In genomic region chr16:17838051-17838450, GRCm38 (mm10) we compare ENCODE assay signal across 15 mouse cellular contexts. TPM values are rescaled to one million over a fixed set of nuclear protein-coding genes. Genes with fewer than 3 reads are reported as not detected.
DNase-seq lines count a peak whose midpoint lies in the region; ATAC-seq and TF ChIP-seq lines count a peak whose summit lies in the region.
"Had no signal": no experiment of that assay in that cellular context is flagged by ENCODE, and none has a peak within 500 bp of the region (broad histone marks: within the 10 kb centered on the region; RNA-seq: fewer than 3 reads in every experiment).

Car15 (minus strand) TSS chr16:17838364.

- TF ChIP-seq POLR2A in cortical plate, adult 2 months (IDR thresholded peaks at IDR 0.05; ENCODE audit: extremely low read depth, insufficient read depth, low read length) = no peak

- peaks cover 50% of the 10 kb centered on the region for H3K27me3 ChIP-seq in forebrain, embryonic 12.5 days

- H3K36me3 ChIP-seq in forebrain, embryonic 12.5 days (replicated peaks) = peaks cover 32% of the 10 kb centered on the region

- intact Hi-C loops in left cerebral cortex, postnatal 25 days (cut with DNase I) = no loop called here
- intact Hi-C loops in left cerebral cortex, postnatal 4 days (cut with DNase I) = no loop called here

- H3K4me3 ChIP-seq in cortical plate, adult 2 months (ENCODE audit: insufficient read depth, low read length) = no peak within 1 kb of the TSS
- H3K4me3 ChIP-seq in forebrain, embryonic 12.5 days (replicated peaks) = no peak within 1 kb of the TSS
- H3K4me3 ChIP-seq: embryonic facial prominence, embryonic 15.5 days; hindbrain, embryonic 12.5 days; limb, embryonic 12.5 days; liver, embryonic 15.5 days had no signal

- H3K4me2 ChIP-seq in forebrain, embryonic 12.5 days = no peak within 1 kb of the TSS
- H3K4me2 ChIP-seq: embryonic facial prominence, embryonic 15.5 days; hindbrain, embryonic 12.5 days; limb, embryonic 12.5 days; liver, embryonic 15.5 days had no signal

- no peak within 1 kb of the TSS for H3K9ac ChIP-seq in forebrain, embryonic 12.5 days
- H3K9ac ChIP-seq: embryonic facial prominence, embryonic 15.5 days; hindbrain, embryonic 12.5 days; limb, embryonic 12.5 days; liver, embryonic 15.5 days had no signal

- ATAC-seq in cerebellum, adult (ENCODE audit: insufficient number of reproducible peaks, low FRiP score, low TSS enrichment) = no peak
- ATAC-seq in forebrain, embryonic 12.5 days (ENCODE audit: low FRiP score) = no peak
- no peak for ATAC-seq in megakaryocyte progenitor cell, adult 5-6 weeks (replicated peaks; ENCODE audit: poor library complexity)

- 84% methylated on average over 6 of the region's 6 CpGs for WGBS in forebrain, embryonic 12.5 days

- no peaks in the 10 kb centered on the region for H3K9me3 ChIP-seq in forebrain, embryonic 12.5 days
- H3K9me3 ChIP-seq: embryonic facial prominence, embryonic 15.5 days; hindbrain, embryonic 12.5 days; limb, embryonic 12.5 days; liver, embryonic 15.5 days had no signal

- no peak within 1 kb of the TSS for H3K27ac ChIP-seq in cortical plate, adult 2 months (ENCODE audit: insufficient read depth, low read length)
- H3K27ac ChIP-seq in forebrain, embryonic 12.5 days = no peak within 1 kb of the TSS
- H3K27ac ChIP-seq: embryonic facial prominence, embryonic 15.5 days; hindbrain, embryonic 12.5 days; limb, embryonic 12.5 days; liver, embryonic 15.5 days had no signal

- DNase-seq in cerebellum, adult 9-11 months = peak; percentile 24
- DNase-seq in left cerebral cortex, postnatal 25 days (ENCODE audit: low spot score in 2 of 2) = no peak
- DNase-seq in left cerebral cortex, postnatal 4 days = no peak
- DNase-seq in kidney, postnatal 14 days = peak; percentile 50
- DNase-seq: heart, adult 11 months; lung, postnatal 10 days; spleen, adult 18-20 months had no signal

- peaks cover 2% of the 10 kb centered on the region for H3K4me1 ChIP-seq in cortical plate, adult 2 months (ENCODE audit: control insufficient read depth, insufficient read depth, low read length)
- peaks cover 14% of the 10 kb centered on the region for H3K4me1 ChIP-seq in forebrain, embryonic 12.5 days

- no peak for TF ChIP-seq CTCF in cortical plate, adult 2 months (IDR thresholded peaks at IDR 0.05; ENCODE audit: extremely low read depth, insufficient read depth, low read length)

RNA-seq across cellular contexts. Expression of gene Car15, which starts in this region (rescaled TPM):
- 10 to 100 TPM; 12.3 to 13.8 TPM for total RNA-seq in left cerebral cortex, postnatal 25 days (2021)
- 1 to 10 TPM; 6.8 to 7.1 TPM for total RNA-seq in left cerebral cortex, postnatal 4 days (2021)
- polyA plus RNA-seq in cortical plate, adult 2 months (2012; rRNA removed) = 19.0 and 19.4 TPM in 2 replicates
- polyA plus RNA-seq in forebrain, embryonic 12.5 days (2016; fragmentation: Nextera tagmentation; extraction: Ambion mirVana) = 4.4 and 5.1 TPM in 2 replicates
- 1.3 and 1.9 TPM in 2 replicates for total RNA-seq in megakaryocyte progenitor cell, adult 5-6 weeks (2015)
- 1.2 and 2.5 TPM in 2 replicates for total RNA-seq in megakaryocyte progenitor cell, adult 5-6 weeks (2017)

Comparison
In these comparisons a context has a peak if more than half of its experiments do, and no peak if none do; other contexts are left out.
1. DNase-seq: peak in cerebellum, adult 9-11 months (single experiment) and kidney, postnatal 14 days (single experiment); none in left cerebral cortex, postnatal 25 days (0 of 2) and left cerebral cortex, postnatal 4 days (single experiment).